Mouse (Mus musculus): ENCODE data around the gene Ykt6. TPM values are rescaled to one million over a fixed set of nuclear protein-coding genes. Genes with fewer than 3 reads are reported as not detected.
"Not testable (repeated sequence)": the region's sequence is repeated elsewhere in the genome, so short reads cannot be mapped to it uniquely, and the experiment has no call there.

Gene Ykt6
- polyA plus RNA-seq, 1 experiment from 2014 or later = 59.0 TPM

- Histone ChIP-seq H3K36me3 (no peaks in the 10 kb centered on the region), H3K9me3 (replicated peaks) (no peaks in the 10 kb centered on the region), H3K9ac (no peak overlapping the region), H3K4me1 (no peaks in the 10 kb centered on the region), H3K4me3 (no peak overlapping the region), H3K27ac (no peak overlapping the region), H3K27me3 (no peaks in the 10 kb centered on the region), H3K4me2 (replicated peaks) (no peak overlapping the region)
- WGBS = 37% methylated on average over 17 of the region's 17 CpGs
- ATAC-seq (ENCODE audit: low FRiP score) = no peak
Observed at GRCm38 (mm10) chr11:5920323-5920960, 35.1 kb upstream of the Ykt6 start.

GRCm38 (mm10) chr11:5924699-5925098 is 30.8 kb upstream of the Ykt6 start:
- WGBS = 57% methylated on average over 8 of the region's 8 CpGs
- H3K9me3 ChIP-seq (replicated peaks) = no peaks in the 10 kb centered on the region
- H3K36me3 ChIP-seq = no peaks in the 10 kb centered on the region

GRCm38 (mm10) chr11:5926696-5927220 is 28.7 kb upstream of the Ykt6 start:
- no peak overlapping the region for H3K4me3 ChIP-seq
- H3K9me3 ChIP-seq (replicated peaks) = no peaks in the 10 kb centered on the region
- 85% methylated on average over 3 of the region's 3 CpGs for WGBS
- H3K9ac ChIP-seq = no peak overlapping the region
- no peak overlapping the region for H3K4me2 ChIP-seq (replicated peaks)
- H3K27ac ChIP-seq = no peak overlapping the region
- no peaks in the 10 kb centered on the region for H3K4me1 ChIP-seq
- no peaks in the 10 kb centered on the region for H3K27me3 ChIP-seq
- no peaks in the 10 kb centered on the region for H3K36me3 ChIP-seq
- ATAC-seq (ENCODE audit: low FRiP score) = no peak

More at GRCm38 (mm10) chr11:5924699-5925098, 30.8 kb upstream of the Ykt6 start:
- H3K27me3 ChIP-seq = no peaks in the 10 kb centered on the region
- no peak overlapping the region for H3K27ac ChIP-seq
- H3K9ac ChIP-seq = no peak overlapping the region
- no peak overlapping the region for H3K4me3 ChIP-seq
- no peaks in the 10 kb centered on the region for H3K4me1 ChIP-seq
- no peak overlapping the region for H3K4me2 ChIP-seq (replicated peaks)
- ATAC-seq (ENCODE audit: low FRiP score) = no peak

DNA sequence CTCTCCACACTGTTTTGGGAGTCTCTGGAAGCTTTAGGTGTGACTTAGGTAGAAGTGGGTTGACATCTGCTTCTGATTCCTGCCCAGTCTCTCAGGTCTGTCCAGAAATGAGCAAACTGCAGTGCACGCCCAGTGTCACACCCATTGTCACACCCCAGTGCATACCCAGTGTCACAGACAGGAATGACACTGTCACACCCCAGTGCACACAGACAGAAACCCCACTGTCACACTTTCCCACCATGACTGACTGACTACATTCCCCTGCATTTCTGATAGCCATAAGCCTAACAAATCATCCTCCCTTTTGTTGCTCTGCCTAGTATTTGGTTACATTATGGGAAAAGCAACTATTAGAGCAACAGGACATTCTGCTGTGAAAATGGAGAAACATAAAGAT is 24.9 kb upstream of the Ykt6 start:
- H3K27me3 ChIP-seq = no peaks in the 10 kb centered on the region
- no peaks in the 10 kb centered on the region for H3K9me3 ChIP-seq (replicated peaks)
- H3K4me1 ChIP-seq = no peaks in the 10 kb centered on the region
- no peaks in the 10 kb centered on the region for H3K36me3 ChIP-seq
- H3K9ac ChIP-seq = no peak overlapping the region
- no peak for ATAC-seq (ENCODE audit: low FRiP score)
- H3K27ac ChIP-seq = no peak overlapping the region
- 59% methylated on average over 1 of the region's 1 CpGs for WGBS
- H3K4me2 ChIP-seq (replicated peaks) = no peak overlapping the region
- H3K4me3 ChIP-seq = no peak overlapping the region

- not testable (repeated sequence) for H3K4me3 ChIP-seq; H3K9me3 ChIP-seq (replicated peaks); H3K27ac ChIP-seq; ATAC-seq (ENCODE audit: low FRiP score); H3K4me1 ChIP-seq; H3K36me3 ChIP-seq; H3K9ac ChIP-seq; H3K4me2 ChIP-seq (replicated peaks); H3K27me3 ChIP-seq
- 87% methylated on average over 6 of the region's 6 CpGs for WGBS
Observed at GRCm38 (mm10) chr11:5931947-5932346, 23.5 kb upstream of the Ykt6 start.

DNA sequence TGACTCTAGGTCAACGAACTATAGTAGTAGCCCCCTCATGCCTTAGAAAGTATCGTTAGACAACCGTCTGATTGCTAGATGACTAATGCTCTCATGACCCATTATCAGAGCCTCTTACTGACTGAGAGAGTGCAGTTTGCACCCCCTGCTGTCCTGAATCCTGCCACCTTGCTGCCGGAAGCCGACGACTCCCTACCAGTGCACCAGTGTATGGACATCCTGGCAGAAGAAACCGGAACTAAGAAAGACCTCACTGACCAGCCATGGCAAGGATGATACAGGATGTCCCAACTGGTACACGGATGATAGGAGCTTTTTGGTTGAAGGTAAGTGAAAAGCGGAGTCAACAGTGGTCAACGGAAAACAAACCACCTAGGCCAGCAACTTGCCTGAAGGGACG is 21.0 kb upstream of the Ykt6 start:
- WGBS = 90% methylated on average over 11 of the region's 11 CpGs
- ATAC-seq (ENCODE audit: low FRiP score) = not testable (repeated sequence)

GRCm38 (mm10) chr11:5942966-5943365 is 12.5 kb upstream of the Ykt6 start:
- Histone ChIP-seq H3K27me3 (no peaks in the 10 kb centered on the region), H3K9me3 (replicated peaks) (no peaks in the 10 kb centered on the region)
- 56% methylated on average over 6 of the region's 6 CpGs for WGBS

More for the DNA sequence above, 21.0 kb upstream of the Ykt6 start:
- H3K9me3 ChIP-seq (replicated peaks); H3K36me3 ChIP-seq; H3K9ac ChIP-seq; H3K4me3 ChIP-seq; H3K27ac ChIP-seq; H3K4me2 ChIP-seq (replicated peaks); H3K27me3 ChIP-seq; H3K4me1 ChIP-seq: not testable (repeated sequence)

GRCm38 (mm10) chr11:5945096-5945495 is 10.4 kb upstream of the Ykt6 start:
- WGBS = 77% methylated on average over 2 of the region's 2 CpGs
- ATAC-seq (ENCODE audit: low FRiP score) = no peak
- Histone ChIP-seq H3K36me3 (no peaks in the 10 kb centered on the region), H3K27ac (no peak overlapping the region), H3K4me3 (no peak overlapping the region), H3K4me2 (replicated peaks) (no peak overlapping the region), H3K27me3 (no peaks in the 10 kb centered on the region), H3K4me1 (peaks cover 19% of the 10 kb centered on the region), H3K9me3 (replicated peaks) (no peaks in the 10 kb centered on the region), H3K9ac (no peak overlapping the region)

More at GRCm38 (mm10) chr11:5942966-5943365, 12.5 kb upstream of the Ykt6 start:
- H3K4me1 ChIP-seq = no peaks in the 10 kb centered on the region; the same call in 1 of the 2 replicates
- H3K27ac ChIP-seq = no peak overlapping the region
- ATAC-seq (ENCODE audit: low FRiP score) = no peak
- no peak overlapping the region for H3K4me2 ChIP-seq (replicated peaks)
- H3K9ac ChIP-seq = no peak overlapping the region
- no peaks in the 10 kb centered on the region for H3K36me3 ChIP-seq
- no peak overlapping the region for H3K4me3 ChIP-seq

DNA sequence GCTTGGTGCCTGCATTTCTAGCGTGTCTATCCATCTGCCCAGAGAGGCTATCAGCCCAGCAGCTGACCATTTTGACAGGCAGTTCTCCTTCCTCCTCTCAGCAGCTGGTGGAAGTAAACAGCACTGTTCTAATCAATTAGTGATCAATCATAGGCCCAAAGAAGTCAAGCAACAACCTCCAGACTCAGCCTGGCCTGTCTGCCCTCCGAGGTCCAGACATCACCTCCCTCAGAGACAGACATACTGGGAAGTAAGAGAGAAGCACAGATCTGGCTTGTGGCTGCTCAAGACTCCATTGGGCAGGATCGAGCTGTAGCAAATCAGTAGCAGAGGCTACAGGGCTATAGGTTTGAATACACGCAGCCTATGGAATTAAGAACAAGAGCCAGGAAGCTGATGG is 7.7 kb upstream of the Ykt6 start:
- Histone ChIP-seq H3K4me1 (peaks cover 20% of the 10 kb centered on the region), H3K4me2 (replicated peaks) (no peak overlapping the region), H3K9ac (no peak overlapping the region), H3K27me3 (no peaks in the 10 kb centered on the region), H3K9me3 (replicated peaks) (no peaks in the 10 kb centered on the region), H3K4me3 (no peak overlapping the region), H3K27ac (no peak overlapping the region), H3K36me3 (no peaks in the 10 kb centered on the region)
- 56% methylated on average over 4 of the region's 4 CpGs for WGBS
- ATAC-seq (ENCODE audit: low FRiP score) = no peak

- Histone ChIP-seq H3K9ac (no peak overlapping the region), H3K4me1 (peaks cover 20% of the 10 kb centered on the region), H3K27ac (no peak overlapping the region), H3K27me3 (no peaks in the 10 kb centered on the region), H3K36me3 (no peaks in the 10 kb centered on the region), H3K4me2 (replicated peaks) (no peak overlapping the region), H3K4me3 (no peak overlapping the region), H3K9me3 (replicated peaks) (no peaks in the 10 kb centered on the region)
- WGBS = 64% methylated on average over 9 of the region's 10 CpGs
- no peak for ATAC-seq (ENCODE audit: low FRiP score)
Observed at GRCm38 (mm10) chr11:5948546-5949250, 6.8 kb upstream of the Ykt6 start.

GRCm38 (mm10) chr11:5949586-5950352 is 5.7 kb upstream of the Ykt6 start, which contains the start of gene Gck:
Gck (minus strand) TSS chr11:5950081.
- WGBS = 57% methylated on average over 8 of the region's 8 CpGs
- no peak within 1 kb of the TSS for H3K9ac ChIP-seq
- H3K4me1 ChIP-seq = peaks cover 22% of the 10 kb centered on the region
- no peaks in the 10 kb centered on the region for H3K36me3 ChIP-seq
- H3K4me2 ChIP-seq (replicated peaks) = no peak within 1 kb of the TSS
- H3K27me3 ChIP-seq = no peaks in the 10 kb centered on the region
- ATAC-seq (ENCODE audit: low FRiP score) = peak; percentile 70
- H3K9me3 ChIP-seq (replicated peaks) = no peaks in the 10 kb centered on the region
- H3K4me3 ChIP-seq = no peak within 1 kb of the TSS
- H3K27ac ChIP-seq = no peak within 1 kb of the TSS

GRCm38 (mm10) chr11:5952501-5952900 is 3.0 kb upstream of the Ykt6 start:
- H3K9me3 ChIP-seq (replicated peaks) = no peaks in the 10 kb centered on the region
- no peaks in the 10 kb centered on the region for H3K27me3 ChIP-seq
- H3K4me2 ChIP-seq (replicated peaks) = no peak overlapping the region
- peaks cover 37% of the 10 kb centered on the region for H3K4me1 ChIP-seq
- H3K36me3 ChIP-seq = no peaks in the 10 kb centered on the region
- WGBS = 92% methylated on average over 5 of the region's 5 CpGs
- no peak overlapping the region for H3K9ac ChIP-seq
- H3K4me3 ChIP-seq = no peak overlapping the region
- no peak for ATAC-seq (ENCODE audit: low FRiP score)
- H3K27ac ChIP-seq = no peak overlapping the region

Data from hindbrain, embryonic 12.5 days (tissue).